Mouse (Mus musculus) lung, postnatal 0 days (tissue): ENCODE results near the gene Acoxl. TPM values are rescaled to one million over a fixed set of nuclear protein-coding genes. Genes with fewer than 3 reads are reported as not detected.
A peak's percentile ranks its signal among the peaks of the same experiment; 100 is the strongest.

Experiments
- ATAC-seq: fragments of 200-750 bp; cut with Nextera tagmentation; 2 replicates; pipeline ENCODE4 v1.8.0; 2017; ENCODE audit warnings: moderate library complexity
- DNase-seq: peaks from one replicate; pipeline ENCODE4 v3.0.0-alpha.2; 2016; ENCODE audit warnings: low spot score
- H3K27ac ChIP-seq: fragments of 300-500 bp; sonication (generic); 2 replicates; pipeline ENCODE4 v1.5.1; 2014; ENCODE audit warnings: antibody characterized with exemption, mild to moderate bottlenecking, low read length, mixed read lengths
- H3K27me3 ChIP-seq: fragments of 300-500 bp; sonication (generic); replicated peaks from 2 replicates; pipeline ENCODE4 v1.6.1; 2014; ENCODE audit warnings: low read length, mixed read lengths; ENCODE audit not compliant: insufficient read depth
- H3K36me3 ChIP-seq: fragments of 300-500 bp; sonication (generic); 2 replicates; pipeline ENCODE4 v1.6.1; 2014; ENCODE audit warnings: low read length, mixed read lengths; ENCODE audit not compliant: insufficient read depth
- H3K4me1 ChIP-seq: fragments of 300-500 bp; sonication (generic); 2 replicates; pipeline ENCODE4 v1.6.1; 2014; ENCODE audit warnings: antibody characterized with exemption, low read depth, low read length, mixed read lengths; ENCODE audit not compliant: insufficient read depth
- H3K4me2 ChIP-seq: fragments of 300-500 bp; sonication (generic); replicated peaks from 2 replicates; pipeline ENCODE4 v1.6.1; 2014; ENCODE audit warnings: low read depth, mild to moderate bottlenecking, low read length, moderate library complexity, mixed read lengths
- H3K4me3 ChIP-seq: fragments of 300-500 bp; sonication (generic); 2 replicates; pipeline ENCODE4 v1.5.1; 2014; ENCODE audit warnings: low read depth, low read length
- H3K9ac ChIP-seq: fragments of 300-500 bp; sonication (generic); replicated peaks from 2 replicates; pipeline ENCODE4 v1.6.1; 2014; ENCODE audit warnings: low read depth, mild to moderate bottlenecking
- H3K9me3 ChIP-seq: fragments of 300-500 bp; sonication (generic); 2 replicates; pipeline ENCODE4 v1.6.1; 2016; ENCODE audit warnings: low read length, mixed read lengths
- CTCF ChIP-seq: IDR thresholded peaks from 2 replicates; pipeline ENCODE4 v1.5.1; 2016; ENCODE audit warnings: antibody characterized with exemption, mild to moderate bottlenecking
- EP300 ChIP-seq: IDR thresholded peaks from 2 replicates; pipeline ENCODE4 v1.6.1; 2016; ENCODE audit warnings: antibody characterized with exemption, mild to moderate bottlenecking, control low read depth
- WGBS: fragments of 180-500 bp; shearing (Covaris S2); extraction: QIAGEN DNeasy Blood & Tissue Kit; methylation state at CpG from one replicate; pipeline ENCODE4 v1.1.7; 2014; 5-methylcytosine and 5-hydroxymethylcytosine counted together
- polyA plus RNA-seq: library from polyadenylated mRNA; unstranded; fragments of >200 nt; fragmentation: Nextera tagmentation; extraction: Ambion mirVana; gene quantifications from 2 replicates; pipeline ENCODE4 v1.2.1, GENCODE M21; 2015

Acoxl gene
- polyA plus RNA-seq, 1 experiment from 2014 or later: 17.0 TPM

DNA sequence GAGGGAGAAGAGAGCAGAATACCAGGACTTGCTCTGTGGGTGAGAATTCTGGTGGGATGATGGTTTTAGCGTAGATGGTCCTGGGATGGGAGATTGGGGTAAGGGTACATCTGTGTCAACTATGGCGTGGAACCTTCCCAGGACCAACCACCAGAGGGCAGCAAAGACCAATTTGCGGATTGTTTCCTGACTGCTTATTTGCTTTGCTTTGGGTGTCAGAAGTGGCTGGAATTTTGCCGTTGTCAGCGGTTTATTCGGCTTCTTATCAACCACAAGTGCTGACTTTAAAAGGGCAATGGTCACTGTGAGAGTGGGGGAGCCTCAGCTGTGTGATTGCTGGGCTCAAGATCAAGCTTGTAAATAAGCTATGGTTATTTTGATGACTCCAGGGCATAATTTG is 50.8 kb downstream of the Acoxl start:
- Histone ChIP-seq H3K4me2 (no peak overlapping the region), H3K9me3 (no peaks in the 10 kb centered on the region), H3K9ac (no peak overlapping the region), H3K4me3 (no peak overlapping the region), H3K27ac (0 out of 2 replicates have a peak overlapping the region, but pooled peaks have one; percentile 20), H3K27me3 (no peaks in the 10 kb centered on the region), H3K4me1 (peaks cover 10% of the 10 kb centered on the region; the same call in 1 of the 2 replicates), H3K36me3 (no peaks in the 10 kb centered on the region)
- TF ChIP-seq CTCF: peak; percentile 98
- TF ChIP-seq EP300: no peak
- WGBS: 2% methylated on average over 6 of the region's 6 CpGs
- peak; percentile 47 for ATAC-seq
- DNase-seq: peak; percentile 84

DNA sequence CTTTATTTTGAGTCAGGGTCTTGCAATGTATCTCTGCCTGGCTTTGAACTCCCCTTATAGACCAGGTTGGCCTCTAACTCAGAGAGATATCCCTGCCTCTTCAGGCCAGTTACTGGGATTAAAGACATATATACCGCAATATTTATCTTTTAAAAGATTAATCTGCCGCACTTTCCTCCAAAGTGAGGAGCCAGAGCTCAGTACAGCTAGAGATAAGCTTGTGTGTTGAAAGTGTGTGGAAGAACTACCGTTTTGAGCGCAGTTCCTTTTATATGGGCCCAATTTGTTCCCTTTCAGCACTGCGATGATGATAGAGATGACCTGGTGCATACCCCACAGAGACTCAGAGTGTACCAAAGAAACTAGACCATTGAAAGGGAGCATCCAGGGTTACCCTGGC is 51.3 kb downstream of the Acoxl start:
- no peaks in the 10 kb centered on the region for H3K9me3 ChIP-seq
- no peak for DNase-seq
- H3K27me3 ChIP-seq: no peaks in the 10 kb centered on the region
- WGBS: 63% methylated on average over 5 of the region's 5 CpGs
- no peak for ATAC-seq
- no peak overlapping the region for H3K4me2 ChIP-seq
- H3K9ac ChIP-seq: no peak overlapping the region
- no peak for TF ChIP-seq CTCF
- TF ChIP-seq EP300: no peak
- no peaks in the 10 kb centered on the region for H3K36me3 ChIP-seq
- peaks cover 10% of the 10 kb centered on the region; the same call in 1 of the 2 replicates for H3K4me1 ChIP-seq
- H3K27ac ChIP-seq: peak overlapping the region; percentile 20; the same call in 1 of the 2 replicates
- H3K4me3 ChIP-seq: no peak overlapping the region

DNA sequence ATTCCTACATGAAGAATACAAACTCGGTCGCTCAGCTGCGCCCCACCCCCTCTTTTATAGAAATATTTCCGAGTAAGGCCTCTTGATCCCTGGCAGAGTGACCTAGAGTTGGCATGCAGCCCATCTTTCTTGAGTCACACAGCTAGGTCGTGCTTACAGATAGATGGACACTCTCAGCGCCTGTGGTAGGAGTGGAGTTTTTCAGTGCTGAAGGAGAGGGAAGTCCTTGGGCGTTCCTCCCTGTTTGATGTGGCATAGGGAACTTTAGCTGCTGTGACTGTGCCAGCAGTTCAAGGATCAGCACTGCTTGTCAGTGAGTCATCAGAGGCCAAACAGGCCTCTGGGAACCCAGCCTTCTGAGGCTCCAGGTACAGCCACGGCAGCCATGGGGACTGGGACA is 51.9 kb downstream of the Acoxl start:
- Histone ChIP-seq H3K4me1 (peaks cover 10% of the 10 kb centered on the region; the same call in 1 of the 2 replicates), H3K36me3 (no peaks in the 10 kb centered on the region), H3K4me2 (no peak overlapping the region), H3K9ac (no peak overlapping the region), H3K27me3 (no peaks in the 10 kb centered on the region), H3K4me3 (no peak overlapping the region), H3K27ac (peak overlapping the region; percentile 66), H3K9me3 (no peaks in the 10 kb centered on the region)
- WGBS: 20% methylated on average over 8 of the region's 8 CpGs
- peak; percentile 90 for TF ChIP-seq EP300
- no peak for TF ChIP-seq CTCF
- ATAC-seq (peak; percentile 98), DNase-seq (peak; percentile 95)

DNA sequence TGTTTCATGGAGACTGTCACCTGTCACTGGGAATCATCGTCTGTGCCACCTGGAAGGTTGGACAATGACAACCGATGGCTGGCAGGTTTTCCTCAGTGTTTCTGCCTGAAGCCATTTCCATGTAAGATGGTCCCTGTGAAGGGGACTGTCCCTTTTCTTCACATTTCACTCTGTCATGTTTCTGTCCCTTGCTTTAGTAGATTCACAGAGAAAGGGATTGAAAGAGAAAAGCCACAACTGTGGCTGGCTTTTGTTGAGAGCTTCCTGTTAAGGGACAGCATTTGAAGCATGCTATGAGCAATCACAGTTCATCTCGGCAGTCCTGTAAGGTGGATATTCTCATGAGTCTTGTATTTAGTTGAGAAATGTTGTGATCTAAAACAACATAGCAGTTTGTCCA is 52.4 kb downstream of the Acoxl start:
- no peaks in the 10 kb centered on the region for H3K9me3 ChIP-seq
- TF ChIP-seq EP300: no peak
- TF ChIP-seq CTCF: no peak
- 87% methylated on average over 3 of the region's 3 CpGs for WGBS
- H3K4me2 ChIP-seq: no peak overlapping the region
- no peaks in the 10 kb centered on the region for H3K27me3 ChIP-seq
- H3K27ac ChIP-seq: peak overlapping the region; percentile 66
- no peak overlapping the region for H3K4me3 ChIP-seq
- DNase-seq: no peak
- no peaks in the 10 kb centered on the region for H3K36me3 ChIP-seq
- ATAC-seq: no peak
- H3K9ac ChIP-seq: no peak overlapping the region
- H3K4me1 ChIP-seq: peaks cover 10% of the 10 kb centered on the region; the same call in 1 of the 2 replicates

DNA sequence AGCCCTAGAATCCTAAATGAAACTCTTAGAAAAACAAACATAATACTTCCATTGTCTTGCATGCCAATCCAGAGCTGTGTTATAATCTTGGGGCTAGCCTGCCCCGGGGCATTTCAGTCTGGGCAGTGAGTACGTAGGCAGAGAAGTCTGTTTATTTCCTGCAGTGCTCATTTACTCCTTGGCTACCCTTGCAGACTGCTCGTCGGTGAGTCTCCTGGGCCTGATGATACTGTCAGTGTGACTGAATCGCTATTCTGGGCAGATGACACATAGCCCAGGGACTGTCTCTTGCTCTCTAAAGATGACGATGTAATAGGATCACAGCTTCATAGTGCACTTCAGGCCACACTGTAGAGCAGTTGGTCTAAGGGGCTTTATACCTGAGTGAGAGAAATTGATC is 56.2 kb downstream of the Acoxl start:
- no peaks in the 10 kb centered on the region for H3K27me3 ChIP-seq
- no peak for TF ChIP-seq EP300
- TF ChIP-seq CTCF: no peak
- peaks cover 8% of the 10 kb centered on the region; the same call in 1 of the 2 replicates for H3K4me1 ChIP-seq
- H3K27ac ChIP-seq: no peak overlapping the region
- H3K4me2 ChIP-seq: no peak overlapping the region
- H3K9me3 ChIP-seq: no peaks in the 10 kb centered on the region
- no peak for ATAC-seq
- no peak overlapping the region for H3K4me3 ChIP-seq
- no peak for DNase-seq
- no peak overlapping the region for H3K9ac ChIP-seq
- no peaks in the 10 kb centered on the region for H3K36me3 ChIP-seq
- 32% methylated on average over 6 of the region's 6 CpGs for WGBS

DNA sequence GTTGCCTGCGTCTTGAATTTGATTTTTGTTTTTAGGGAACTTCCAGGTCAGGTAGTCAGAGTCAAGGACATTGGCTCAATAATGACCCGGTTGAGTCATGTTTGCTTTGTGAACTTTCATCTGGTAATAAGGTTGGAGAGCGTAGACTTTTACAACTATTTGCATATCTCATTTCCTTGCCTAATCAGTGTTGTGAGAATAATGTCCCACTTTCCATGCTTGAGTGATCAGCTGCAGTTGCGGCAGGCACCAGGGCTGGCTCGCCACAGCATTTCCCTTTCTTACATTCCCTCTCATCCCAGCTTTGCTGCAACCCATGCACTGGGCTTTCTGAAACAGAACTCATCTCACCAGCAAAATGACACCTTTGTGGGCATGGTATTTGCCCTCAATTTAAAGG is 59.0 kb downstream of the Acoxl start:
- Histone ChIP-seq H3K9me3 (no peaks in the 10 kb centered on the region), H3K4me3 (no peak overlapping the region), H3K4me1 (no peaks in the 10 kb centered on the region), H3K9ac (no peak overlapping the region), H3K27ac (no peak overlapping the region), H3K4me2 (no peak overlapping the region), H3K27me3 (no peaks in the 10 kb centered on the region), H3K36me3 (no peaks in the 10 kb centered on the region)
- TF ChIP-seq EP300: no peak
- TF ChIP-seq CTCF: no peak
- 44% methylated on average over 5 of the region's 5 CpGs for WGBS
- no peak for ATAC-seq
- DNase-seq: peak; percentile 25

DNA sequence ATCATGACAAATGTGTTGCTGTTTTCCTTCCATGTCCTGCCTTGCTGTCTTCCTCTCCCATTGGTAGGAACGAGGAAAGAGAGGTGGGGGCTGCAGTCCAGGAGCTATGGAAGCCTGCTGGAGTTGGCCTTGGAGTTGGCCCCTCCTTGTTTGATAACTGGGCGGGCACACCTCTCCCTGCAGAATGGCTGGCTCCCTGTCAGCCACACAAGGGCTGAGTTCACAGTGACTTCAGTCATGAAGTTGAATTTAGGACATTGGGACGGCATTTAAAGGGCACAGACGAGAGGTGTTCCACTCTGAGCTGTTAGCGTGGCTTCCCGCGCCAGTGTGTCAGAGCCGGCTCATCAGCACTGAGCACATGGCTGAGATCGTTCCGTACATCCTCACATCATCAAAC is 66.2 kb downstream of the Acoxl start:
- H3K27me3 ChIP-seq: no peaks in the 10 kb centered on the region
- DNase-seq (no peak), ATAC-seq (no peak)
- no peaks in the 10 kb centered on the region for H3K36me3 ChIP-seq
- no peak overlapping the region for H3K9ac ChIP-seq
- H3K9me3 ChIP-seq: no peaks in the 10 kb centered on the region
- H3K4me1 ChIP-seq: no peaks in the 10 kb centered on the region
- H3K4me3 ChIP-seq: no peak overlapping the region
- 68% methylated on average over 10 of the region's 10 CpGs for WGBS
- H3K4me2 ChIP-seq: no peak overlapping the region
- no peak overlapping the region for H3K27ac ChIP-seq
- TF ChIP-seq EP300 (no peak), CTCF (no peak)
